Mouse (Mus musculus) B cell, adult (primary cell): ENCODE data around the gene Itgb8. TPM values are rescaled to one million over a fixed set of nuclear protein-coding genes. Genes with fewer than 3 reads are reported as not detected.

Experiments
- total RNA-seq: library from RNA; stranded (reverse); gene quantifications from 4 replicates; pipeline ENCODE4 v1.2.4, GENCODE M21; 2023; ENCODE audit not compliant: inconsistent age

The Itgb8 gene
- total RNA-seq = not detected in 4 replicates

DNA sequence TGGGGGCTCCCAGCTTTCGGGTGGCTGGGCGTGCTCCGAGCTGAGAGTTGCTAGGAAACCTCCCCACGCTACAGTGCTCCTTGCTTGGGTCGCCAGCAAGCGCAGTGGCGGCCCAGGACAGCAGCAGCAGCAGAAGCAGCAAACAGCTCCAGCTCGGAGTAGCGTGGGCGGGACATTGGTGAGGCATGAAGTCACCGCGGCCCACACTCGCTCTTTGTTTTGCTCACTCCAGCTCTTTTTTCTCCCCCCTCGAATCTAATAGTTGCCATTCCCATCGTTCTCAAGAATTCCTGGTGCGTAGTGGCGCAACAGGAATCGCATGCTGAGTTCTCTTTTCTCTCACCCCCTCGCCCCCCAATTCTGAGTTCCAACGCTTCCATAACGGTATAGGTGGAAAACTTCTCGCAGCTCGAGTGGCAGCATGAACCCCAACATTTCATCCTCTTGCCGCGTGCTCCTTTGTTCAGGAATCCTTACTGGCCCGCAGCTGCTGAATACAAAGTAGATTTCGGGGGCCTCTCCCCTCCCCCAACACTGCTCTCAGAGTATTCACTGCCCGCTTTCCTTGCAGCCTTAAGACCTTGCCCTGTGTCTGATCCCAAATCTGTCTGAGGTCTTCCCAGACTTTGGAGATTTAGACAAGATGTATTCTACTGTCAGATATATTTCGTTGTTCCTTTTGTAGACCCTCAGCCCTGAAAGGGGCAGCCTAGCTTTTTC, at the start of gene Itgb8:
TSS of gene Itgb8 (minus strand) at position 107 of the 720 bp plus-strand sequence.

Other genes with a start within 250 kb of the Itgb8 start
- gene Macc1, start 75.5 kb upstream of the Itgb8 start, total RNA-seq = not detected in 4 replicates